Mouse (Mus musculus) sigmoid colon, adult 10 weeks (tissue): ENCODE data around the gene Spon1. TPM values are rescaled to one million over a fixed set of nuclear protein-coding genes. Genes with fewer than 3 reads are reported as not detected.

Experiments
- polyA plus RNA-seq: library from polyadenylated mRNA; stranded (reverse); fragments of 350-450 nt; fragmentation: Illumina TruSeq; extraction: RNeasy Lipid Tissue Mini Kit (QIAGEN cat#74804); gene quantifications from one replicate; pipeline ENCODE4 v1.2.3, GENCODE M21; 2014; ENCODE audit warnings: low read depth, low replicate concordance

Spon1 gene
- polyA plus RNA-seq: 6.7 TPM

GRCm38 (mm10) chr7:113765667-113766497, at the start of gene Spon1:
Spon1 (plus strand) TSS chr7:113765998.

